Mouse (Mus musculus) lung, adult 18-20 months (tissue): ENCODE measurements around the gene 4930539E08Rik.

ENCODE experiments used
- DNase-seq, 2 experiments: peaks; one replicate each; pipeline ENCODE4 v3.0.0; 2022; ENCODE audit warnings: mixed read lengths in 2 of 2

4930539E08Rik gene

GRCm38 (mm10) chr17:28915060-28915628 lies at the start of gene 4930539E08Rik:
Gene 4930539E08Rik, minus strand, starts transcription at chr17:28915324.
- DNase-seq: no peak

GRCm38 (mm10) chr17:28961596-28961995 lies 46.5 kb upstream of the 4930539E08Rik start:
- DNase-seq: no peak

GRCm38 (mm10) chr17:28960597-28960996 lies 45.5 kb upstream of the 4930539E08Rik start:
- DNase-seq: no peak

GRCm38 (mm10) chr17:28954416-28954815 lies 39.3 kb upstream of the 4930539E08Rik start:
- no peak for DNase-seq

GRCm38 (mm10) chr17:28953251-28953650 lies 38.1 kb upstream of the 4930539E08Rik start:
- no peak for DNase-seq

- DNase-seq: peak; percentile 92 to 95
Observed at GRCm38 (mm10) chr17:28951831-28952799, 37.0 kb upstream of the 4930539E08Rik start, which contains the start of gene Kctd20. Gene Kctd20, plus strand, starts transcription at chr17:28951950.

GRCm38 (mm10) chr17:28950751-28951150 lies 35.6 kb upstream of the 4930539E08Rik start:
- no peak for DNase-seq

GRCm38 (mm10) chr17:28948661-28949060 lies 33.5 kb upstream of the 4930539E08Rik start:
- DNase-seq: no peak

GRCm38 (mm10) chr17:28947011-28947939 lies 32.2 kb upstream of the 4930539E08Rik start:
- no peak for DNase-seq

- DNase-seq: no peak
Observed at GRCm38 (mm10) chr17:28944481-28944880, 29.4 kb upstream of the 4930539E08Rik start.

GRCm38 (mm10) chr17:28943740-28944139 lies 28.6 kb upstream of the 4930539E08Rik start, which contains the start of gene Pxt1:
Gene Pxt1, minus strand, starts transcription at chr17:28943840.
- DNase-seq: no peak

- DNase-seq: peak in 1 of 2 experiments; percentile 32
Observed at GRCm38 (mm10) chr17:28942101-28942500, 27.0 kb upstream of the 4930539E08Rik start.

- no peak for DNase-seq
Observed at GRCm38 (mm10) chr17:28940776-28941555, 25.8 kb upstream of the 4930539E08Rik start.

- peak in 1 of 2 experiments; percentile 26 for DNase-seq
Observed at GRCm38 (mm10) chr17:28936622-28937345, 21.7 kb upstream of the 4930539E08Rik start.

GRCm38 (mm10) chr17:28936133-28936532 lies 21.0 kb upstream of the 4930539E08Rik start:
- DNase-seq: no peak

GRCm38 (mm10) chr17:28934120-28934916 lies 19.2 kb upstream of the 4930539E08Rik start:
- DNase-seq: no peak

- DNase-seq: no peak
Observed at GRCm38 (mm10) chr17:28932274-28932673, 17.1 kb upstream of the 4930539E08Rik start.

- no peak for DNase-seq
Observed at GRCm38 (mm10) chr17:28931436-28932211, 16.5 kb upstream of the 4930539E08Rik start.

- peak; percentile 91 to 94 for DNase-seq
Observed at GRCm38 (mm10) chr17:28930392-28931074, 15.4 kb upstream of the 4930539E08Rik start.
